Mouse (Mus musculus): Measurements from ENCODE around the gene Lhx2. TPM values are rescaled to one million over a fixed set of nuclear protein-coding genes. Genes with fewer than 3 reads are reported as not detected.

Gene Lhx2
- total RNA-seq, 2 experiments from 2014 or later: 83.9 to 88.2 TPM

DNA sequence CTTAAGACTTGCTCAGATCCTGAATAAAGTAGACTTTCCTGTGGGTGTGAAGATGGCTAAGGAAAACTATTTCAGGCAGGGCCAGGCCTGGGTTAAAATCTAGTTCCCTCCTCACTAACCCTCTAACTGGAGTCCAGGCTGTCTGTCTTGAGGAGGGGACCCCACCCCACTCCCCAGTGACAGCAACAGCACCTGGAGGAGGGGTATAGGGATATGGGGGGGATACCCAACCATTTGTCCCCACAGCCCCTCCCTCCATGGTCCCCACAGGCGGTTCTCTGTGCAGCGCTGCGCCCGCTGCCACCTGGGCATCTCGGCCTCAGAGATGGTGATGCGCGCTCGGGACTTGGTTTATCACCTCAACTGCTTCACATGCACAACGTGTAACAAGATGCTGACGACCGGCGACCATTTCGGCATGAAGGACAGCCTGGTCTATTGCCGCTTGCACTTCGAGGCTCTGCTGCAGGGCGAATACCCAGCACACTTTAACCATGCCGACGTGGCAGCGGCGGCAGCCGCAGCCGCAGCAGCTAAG lies 15.2 kb downstream of the Lhx2 start:
- intact Hi-C loops (cut with DNase I): loop anchor here (5.0 kb wide), 1 partner anchor 67 kb away; the partner anchor contains the start of gene Dennd1a
- peak overlapping the region; percentile 70 for H3K27ac ChIP-seq
- DNase-seq (ENCODE audit: extremely low spot score in 1 of 2, low spot score in 2 of 2): no peak
- no peak for TF ChIP-seq CTCF (IDR thresholded peaks at IDR 0.05)
- H3K4me3 ChIP-seq: peak overlapping the region; percentile 63

DNA sequence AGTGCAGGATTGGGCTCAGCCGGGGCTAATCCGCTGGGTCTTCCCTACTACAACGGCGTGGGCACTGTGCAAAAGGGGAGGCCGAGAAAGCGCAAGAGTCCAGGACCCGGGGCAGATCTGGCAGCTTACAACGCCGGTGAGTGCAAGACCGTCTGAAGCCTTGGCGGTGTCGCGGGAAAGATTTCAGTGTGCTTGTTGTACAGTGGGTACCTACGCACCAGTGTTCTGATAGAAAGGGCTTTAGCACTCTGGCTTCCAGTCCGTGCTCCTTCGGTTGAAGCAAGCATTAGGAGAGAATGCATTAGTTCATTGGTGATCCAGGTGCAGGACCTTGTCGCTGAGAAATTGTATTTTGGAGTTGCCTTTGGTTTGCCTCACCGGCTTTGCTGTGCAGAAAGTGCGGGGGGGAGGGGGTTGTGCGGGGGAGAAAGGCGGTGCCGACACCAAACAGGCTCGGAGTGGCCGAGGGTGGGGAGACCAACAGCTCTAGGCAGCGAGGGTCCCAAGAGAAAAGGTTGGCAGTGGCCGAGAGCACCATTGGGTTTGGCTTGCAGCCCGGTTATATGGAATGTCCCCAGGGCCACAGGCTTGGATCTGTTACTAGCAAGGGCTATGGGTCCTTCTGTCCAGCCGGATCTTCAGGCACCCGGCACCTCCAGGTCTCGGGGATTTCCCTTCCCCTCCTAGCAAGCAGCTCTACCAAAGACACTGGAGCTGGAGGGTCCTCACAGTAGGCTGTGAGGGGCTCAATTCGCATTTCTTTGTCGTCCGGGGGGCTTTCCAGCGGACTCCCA lies 15.8 kb downstream of the Lhx2 start:
- Histone ChIP-seq H3K4me3 (peak overlapping the region; percentile 63), H3K27ac (peak overlapping the region; percentile 84)
- no peak for DNase-seq (ENCODE audit: extremely low spot score in 1 of 2, low spot score in 2 of 2)
- intact Hi-C loops (cut with DNase I): loop anchor here (5.0 kb wide), 1 partner anchor 68 kb away; the partner anchor contains the start of gene Dennd1a
- TF ChIP-seq CTCF (IDR thresholded peaks at IDR 0.05): no peak

DNA sequence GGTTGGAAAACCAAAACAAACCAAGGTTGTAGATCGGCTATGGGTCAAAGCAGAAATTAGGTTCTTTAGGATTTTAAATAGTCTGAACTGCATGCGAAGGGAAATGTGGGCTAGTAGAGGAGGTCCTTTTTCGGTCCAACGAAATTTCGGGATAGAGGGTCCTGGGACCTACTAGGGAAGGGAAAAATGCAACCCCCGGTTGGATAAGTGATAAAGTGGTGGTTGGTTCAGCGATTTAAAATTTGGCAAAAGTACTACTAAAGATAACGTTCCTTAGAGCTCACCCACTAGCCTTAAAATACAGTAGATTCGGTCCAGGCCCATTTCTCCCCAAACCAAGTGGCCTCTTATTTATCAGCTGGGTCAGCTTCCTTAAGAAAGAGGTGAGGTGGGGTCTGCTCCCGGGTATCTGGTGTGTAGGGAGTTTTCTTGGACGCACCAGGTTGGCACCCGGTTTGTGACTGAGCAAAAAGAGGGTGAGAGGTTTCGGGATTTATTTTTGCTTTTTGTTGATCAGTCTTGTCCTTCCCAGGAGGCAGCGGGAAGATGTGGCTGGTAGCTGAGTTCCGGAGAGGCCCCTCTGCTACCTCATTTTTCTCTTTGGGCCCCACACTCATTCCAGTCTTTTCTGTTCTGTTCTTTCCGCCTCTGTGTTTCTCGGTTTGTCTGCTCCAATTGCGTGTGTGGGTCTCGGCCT lies 16.8 kb downstream of the Lhx2 start:
- no peak for DNase-seq (ENCODE audit: extremely low spot score in 1 of 2, low spot score in 2 of 2)
- Histone ChIP-seq H3K4me3 (peak overlapping the region; percentile 63), H3K27ac (peak overlapping the region; percentile 84)
- no peak for TF ChIP-seq CTCF (IDR thresholded peaks at IDR 0.05)
- intact Hi-C loops (cut with DNase I): no loop called here

DNA sequence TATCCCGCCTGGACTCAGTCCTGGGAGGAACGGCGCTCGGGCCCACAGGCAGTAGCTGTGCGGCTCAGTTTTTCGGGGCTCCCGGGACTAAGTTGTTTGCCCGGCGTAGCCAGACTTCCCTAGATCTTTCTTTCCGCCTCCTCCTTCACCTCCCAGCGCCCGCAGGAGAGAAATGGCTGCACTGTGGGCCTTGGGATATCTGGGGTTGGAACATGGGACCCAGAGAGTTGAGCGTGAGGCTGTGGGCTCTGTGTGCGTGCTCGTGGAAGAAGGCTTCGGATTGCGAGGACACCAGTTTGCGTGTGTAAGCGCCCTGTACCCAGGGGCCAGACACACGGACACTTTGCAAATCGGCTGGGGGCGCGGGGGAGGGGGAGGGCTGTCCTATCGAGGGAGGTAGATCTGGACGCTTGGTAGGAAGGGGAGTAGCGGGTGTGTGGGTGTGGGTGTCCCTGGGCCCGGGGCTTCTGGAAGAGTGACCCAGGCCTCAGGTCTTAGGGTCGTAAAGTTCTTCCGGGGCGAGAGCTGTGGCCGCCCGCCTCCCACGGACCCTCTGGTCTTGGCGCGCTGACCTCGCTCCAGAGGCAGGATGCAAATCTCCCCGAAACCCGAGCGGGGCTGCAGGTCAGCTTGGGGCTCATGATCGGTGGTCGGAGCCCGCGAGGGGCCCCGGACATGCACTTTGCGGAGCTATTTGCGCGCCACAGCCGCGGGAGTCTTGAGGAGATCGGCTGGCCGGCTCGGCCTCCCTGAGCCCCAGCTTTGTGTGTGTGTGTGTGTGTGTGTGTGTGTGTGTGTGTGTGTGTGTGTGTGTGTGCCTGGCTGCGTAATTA lies 17.6 kb downstream of the Lhx2 start:
- H3K27ac ChIP-seq: peak overlapping the region; percentile 84
- intact Hi-C loops (cut with DNase I): no loop called here
- TF ChIP-seq CTCF (IDR thresholded peaks at IDR 0.05): no peak
- no peak for DNase-seq (ENCODE audit: extremely low spot score in 1 of 2, low spot score in 2 of 2)
- H3K4me3 ChIP-seq: peak overlapping the region; percentile 63

DNA sequence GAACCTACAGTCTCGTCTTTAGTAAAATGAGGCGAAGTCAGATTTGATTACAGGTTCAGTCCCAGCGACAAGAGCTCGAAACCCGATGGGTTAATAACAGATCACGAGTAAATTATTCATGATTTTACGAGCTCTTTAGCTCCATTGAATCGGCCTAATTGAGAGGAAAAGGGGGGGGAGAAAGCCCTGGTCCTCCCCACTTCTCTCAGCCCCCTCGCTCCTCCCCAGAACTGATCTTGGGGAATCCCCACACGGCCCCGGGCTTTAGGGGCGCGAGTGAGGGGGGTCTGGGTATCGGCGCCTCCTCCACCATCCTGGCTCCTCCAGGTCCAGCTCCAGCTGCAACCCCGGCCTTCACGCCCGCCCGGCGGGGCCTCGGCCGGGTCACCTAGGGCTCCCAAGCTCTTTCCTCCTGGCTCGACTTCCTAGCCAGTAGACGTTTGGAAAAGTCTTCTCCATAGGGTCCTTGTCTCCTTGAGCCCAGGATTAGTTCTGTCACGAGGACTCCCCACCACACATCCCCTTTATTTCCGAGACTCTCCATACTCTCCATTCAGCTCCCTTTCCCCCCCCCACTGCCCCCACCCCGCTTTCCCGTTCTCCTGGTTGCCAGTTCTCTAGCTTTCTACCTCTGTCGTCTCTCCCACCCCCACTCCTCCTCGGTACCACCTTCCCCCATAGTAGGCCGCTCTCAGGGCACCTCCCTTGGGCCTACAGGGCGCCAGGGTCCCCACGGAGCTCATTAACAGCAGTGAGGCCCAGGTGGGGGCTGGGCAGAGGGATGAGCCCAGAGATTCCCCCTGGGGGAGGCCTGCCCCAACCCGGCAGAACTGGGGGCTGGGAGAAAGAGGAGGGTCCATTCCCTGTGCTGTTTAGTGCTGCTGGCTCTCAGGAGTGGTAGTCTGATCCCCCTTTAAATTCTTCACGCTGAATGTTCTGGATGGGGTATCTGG lies 18.5 kb downstream of the Lhx2 start:
- peak overlapping the region; percentile 71 for H3K27ac ChIP-seq
- peak overlapping the region; percentile 41 for H3K4me3 ChIP-seq
- no peak for DNase-seq (ENCODE audit: extremely low spot score in 1 of 2, low spot score in 2 of 2)
- intact Hi-C loops (cut with DNase I): no loop called here
- TF ChIP-seq CTCF (IDR thresholded peaks at IDR 0.05): no peak

DNA sequence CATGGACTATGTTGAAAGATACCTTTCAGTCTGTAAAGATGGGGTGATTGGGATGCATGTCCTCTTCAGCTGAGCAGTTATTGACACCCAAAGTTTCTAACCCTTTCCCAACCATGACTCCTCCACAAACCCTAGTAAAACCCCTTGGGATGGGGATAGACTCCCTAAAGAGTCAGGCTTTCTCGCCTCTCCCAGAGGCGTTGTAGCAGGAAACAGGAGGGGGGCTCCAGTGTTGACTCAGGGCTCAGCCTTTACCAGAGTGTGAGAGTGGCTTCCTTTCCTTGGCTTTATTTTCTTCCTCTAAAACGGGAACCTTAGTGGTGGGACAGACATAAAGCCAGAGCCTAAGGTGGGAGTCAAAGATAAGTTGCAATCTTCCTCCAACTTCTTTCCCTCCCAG lies 19.5 kb downstream of the Lhx2 start:
- Histone ChIP-seq H3K4me3 (no peak overlapping the region), H3K27ac (no peak overlapping the region; the same call in 1 of the 2 replicates)
- DNase-seq (ENCODE audit: extremely low spot score in 1 of 2, low spot score in 2 of 2): no peak
- TF ChIP-seq CTCF (IDR thresholded peaks at IDR 0.05): no peak
- intact Hi-C loops (cut with DNase I): no loop called here

DNA sequence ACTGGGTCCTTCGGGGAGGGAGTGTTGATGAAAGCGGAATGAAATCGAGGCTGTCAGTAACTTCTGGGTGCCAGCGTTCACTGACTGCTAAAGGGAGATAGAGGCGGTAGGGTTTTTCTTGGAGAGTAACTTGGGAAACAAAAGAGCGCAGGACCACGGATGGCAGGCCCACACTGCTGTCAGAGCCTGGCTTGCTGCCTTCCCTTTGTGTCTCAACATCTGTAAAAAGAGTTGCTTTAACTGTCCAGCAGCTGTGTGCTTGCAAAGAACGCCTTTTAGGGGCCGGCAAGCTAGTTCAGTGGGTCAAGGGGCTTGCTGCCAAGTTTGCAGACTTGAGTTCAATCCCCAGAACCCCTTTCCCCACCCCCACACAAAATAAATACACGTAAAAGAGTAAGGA lies 20.1 kb downstream of the Lhx2 start:
- no peak for TF ChIP-seq CTCF (IDR thresholded peaks at IDR 0.05)
- DNase-seq (ENCODE audit: extremely low spot score in 1 of 2, low spot score in 2 of 2): no peak
- no peak overlapping the region for H3K4me3 ChIP-seq
- intact Hi-C loops (cut with DNase I): no loop called here
- H3K27ac ChIP-seq: no peak overlapping the region; the same call in 1 of the 2 replicates

DNA sequence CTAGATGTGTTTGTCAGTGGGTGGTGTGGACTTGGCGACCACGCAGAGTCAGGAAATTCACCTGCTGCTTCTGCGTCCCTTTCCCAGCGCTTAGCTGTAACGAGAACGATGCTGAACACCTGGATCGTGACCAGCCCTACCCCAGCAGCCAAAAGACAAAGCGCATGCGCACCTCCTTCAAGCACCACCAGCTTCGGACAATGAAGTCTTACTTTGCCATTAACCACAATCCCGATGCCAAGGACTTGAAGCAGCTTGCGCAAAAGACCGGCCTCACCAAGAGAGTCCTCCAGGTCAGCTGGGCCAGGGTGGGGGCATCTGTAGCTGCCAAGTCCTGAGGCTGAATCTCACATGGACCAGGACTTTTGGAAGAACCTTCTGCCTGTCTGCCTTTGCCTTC lies 20.7 kb downstream of the Lhx2 start:
- no peak for DNase-seq (ENCODE audit: extremely low spot score in 1 of 2, low spot score in 2 of 2)
- H3K4me3 ChIP-seq: no peak overlapping the region
- TF ChIP-seq CTCF (IDR thresholded peaks at IDR 0.05): no peak
- intact Hi-C loops (cut with DNase I): no loop called here
- no peak overlapping the region for H3K27ac ChIP-seq

DNA sequence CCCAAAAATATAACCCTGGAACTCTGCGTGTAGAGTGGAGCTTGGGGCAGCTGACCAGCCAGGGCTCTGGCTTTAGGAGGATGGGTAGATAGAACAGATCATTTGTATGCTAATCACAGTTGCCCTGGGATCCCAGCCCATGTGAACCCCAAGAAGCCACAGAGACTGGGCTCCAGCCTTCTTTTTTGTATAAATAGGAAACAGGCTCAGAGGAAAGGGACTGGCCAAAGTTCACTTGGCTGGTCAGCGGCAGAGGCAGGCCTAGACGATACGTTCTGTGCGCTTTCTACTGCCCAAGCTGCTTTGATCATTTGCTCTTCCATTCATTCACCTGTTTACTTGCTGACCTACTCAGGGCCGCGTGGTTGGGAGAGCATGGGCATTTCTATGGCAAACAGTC lies 27.1 kb downstream of the Lhx2 start:
- TF ChIP-seq CTCF (IDR thresholded peaks at IDR 0.05): no peak
- Histone ChIP-seq H3K27ac (peak overlapping the region; percentile 32; the same call in 1 of the 2 replicates), H3K4me3 (no peak overlapping the region)
- intact Hi-C loops (cut with DNase I): no loop called here
- DNase-seq (ENCODE audit: extremely low spot score in 1 of 2, low spot score in 2 of 2): no peak

DNA sequence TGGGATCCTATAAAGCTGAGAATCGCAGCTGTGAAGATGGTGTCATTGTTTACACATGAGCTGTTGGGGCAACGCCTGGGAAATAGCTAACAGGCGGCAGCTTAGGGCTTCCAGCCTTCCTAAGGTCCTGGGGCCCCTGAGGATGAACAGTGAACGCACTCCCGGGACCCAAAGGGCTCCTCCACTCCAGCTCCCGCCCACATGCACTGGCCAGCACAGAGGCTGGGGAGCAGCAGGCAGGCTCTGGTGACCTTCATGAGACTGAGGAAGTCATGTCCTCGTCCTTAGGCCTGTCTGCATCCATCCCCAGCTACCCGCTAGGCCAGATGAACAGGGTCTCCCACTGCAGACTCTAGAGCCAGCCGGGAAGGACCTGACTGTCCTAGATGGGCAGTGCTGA lies 27.9 kb downstream of the Lhx2 start:
- H3K4me3 ChIP-seq: no peak overlapping the region
- TF ChIP-seq CTCF (IDR thresholded peaks at IDR 0.05): no peak
- no peak for DNase-seq (ENCODE audit: extremely low spot score in 1 of 2, low spot score in 2 of 2)
- intact Hi-C loops (cut with DNase I): no loop called here
- peak overlapping the region; percentile 57 for H3K27ac ChIP-seq

Data from left cerebral cortex, adult 2 months (tissue).